Mouse (Mus musculus) heart, adult 2 months (tissue): ENCODE measurements at regions not wholly inside any gene's neighbourhood (a gene's known extent, or its start where the extent isn't known, plus 50 kb on each side); places are given as distances from the start of the nearest gene placed in this dataset.

ENCODE experiments used
- CTCF ChIP-seq: fragments of 200-600 bp; IDR thresholded peaks from 2 replicates; pipeline ENCODE4 v1.8.1; 2022; ENCODE audit warnings: antibody characterized with exemption, mild to moderate bottlenecking, moderate library complexity
- EP300 ChIP-seq: fragments of 200-500 bp; IDR thresholded peaks from 2 replicates; pipeline ENCODE4 v1.6.1; 2011; ENCODE audit warnings: low read depth, low read length, control low read depth; ENCODE audit not compliant: insufficient read depth
- POLR2A ChIP-seq: fragments of 200-500 bp; IDR thresholded peaks from 2 replicates; pipeline ENCODE4 v1.6.1; 2011; ENCODE audit warnings: mild to moderate bottlenecking, low read depth, low read length, control low read depth; ENCODE audit not compliant: insufficient read depth

GRCm38 (mm10) chr8:114001674-114002073 is 131.7 kb upstream of the Nudt7 start:
- TF ChIP-seq POLR2A (no peak), CTCF (no peak), EP300 (no peak)
